Mouse (Mus musculus): ENCODE data around the gene Lce3a.
A peak's percentile ranks its signal among the peaks of the same experiment; 100 is the strongest.

The Lce3a gene

GRCm38 (mm10) chr3:92926130-92926529, at the start of gene Lce3a:
Lce3a (minus strand) TSS chr3:92926230.
- DNase-seq (ENCODE audit: low spot score in 2 of 2) = no peak

DNA sequence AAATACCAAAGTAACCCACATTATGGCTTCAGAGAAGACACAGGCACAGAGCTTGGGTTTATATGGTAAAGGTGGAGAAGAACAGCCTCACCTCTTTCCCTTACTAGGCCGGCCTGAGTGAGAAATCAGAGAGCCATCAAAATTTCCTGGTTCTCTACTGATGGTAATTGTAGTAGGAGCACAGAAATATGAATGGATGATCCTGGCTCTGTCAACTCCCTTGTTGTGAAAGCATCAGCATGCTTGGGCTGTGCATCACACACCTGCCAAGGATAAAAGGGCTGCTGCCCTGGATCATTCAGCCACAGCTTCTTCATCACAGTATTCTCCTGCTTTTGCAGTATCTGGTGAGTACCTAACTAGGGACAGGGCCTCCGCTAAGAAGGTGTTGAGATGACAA, 40.7 kb upstream of the Lce3a start, which contains the start of gene Lce3e:
Gene Lce3e (plus strand): TSS at position 301 of the 400 bp plus-strand sequence.
- DNase-seq (ENCODE audit: low spot score in 2 of 2) = no peak

DNA sequence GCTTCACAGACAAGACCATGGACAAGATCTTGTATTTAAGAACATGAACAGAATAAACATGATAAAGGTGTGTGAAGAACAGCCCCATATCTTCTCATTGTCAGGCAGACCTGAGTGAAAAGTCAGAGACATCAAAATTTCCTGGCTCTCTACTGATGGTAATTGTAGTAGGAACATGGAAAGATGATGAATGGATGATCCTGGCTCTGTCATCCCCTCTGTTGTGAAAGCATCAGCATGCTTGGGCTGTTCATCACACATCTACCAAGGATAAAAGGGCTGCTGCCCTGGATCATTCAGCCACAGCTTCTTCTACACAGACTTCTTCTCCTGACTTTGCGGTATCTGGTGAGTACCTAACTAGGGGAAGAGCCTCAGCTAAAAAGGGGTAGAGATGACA, 31.1 kb upstream of the Lce3a start, which contains the start of gene Lce3d:
Gene Lce3d (plus strand): TSS at position 301 of the 400 bp plus-strand sequence.
- no peak for DNase-seq (ENCODE audit: low spot score in 2 of 2)

GRCm38 (mm10) chr3:92944186-92944585, 18.2 kb upstream of the Lce3a start, which contains the start of gene Lce3c:
Lce3c (plus strand) TSS chr3:92944486.
- no peak for DNase-seq (ENCODE audit: low spot score in 2 of 2)

DNA sequence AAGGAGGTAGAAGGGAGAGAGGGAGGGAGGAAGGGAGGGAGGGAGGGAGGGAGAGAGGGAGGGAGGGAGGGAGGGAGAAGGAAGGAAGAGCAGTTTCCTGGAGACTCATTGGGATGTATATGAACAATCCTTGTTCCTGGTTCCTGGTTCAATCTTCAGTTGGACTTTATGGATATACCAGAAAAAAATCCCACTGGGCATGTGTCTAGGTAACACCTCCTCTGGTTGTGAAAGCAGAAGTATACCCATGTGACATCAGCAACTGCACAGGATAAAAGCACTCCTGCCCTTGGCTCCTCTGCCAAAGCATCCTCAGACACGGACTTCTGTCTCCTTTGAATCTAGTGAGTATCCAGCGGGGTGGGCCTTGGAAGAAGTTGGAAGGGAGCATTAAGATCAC, 6.6 kb upstream of the Lce3a start, which contains the start of gene Lce3b:
Gene Lce3b (plus strand): TSS at position 301 of the 400 bp plus-strand sequence.
- no peak for DNase-seq (ENCODE audit: low spot score in 2 of 2)

DNA sequence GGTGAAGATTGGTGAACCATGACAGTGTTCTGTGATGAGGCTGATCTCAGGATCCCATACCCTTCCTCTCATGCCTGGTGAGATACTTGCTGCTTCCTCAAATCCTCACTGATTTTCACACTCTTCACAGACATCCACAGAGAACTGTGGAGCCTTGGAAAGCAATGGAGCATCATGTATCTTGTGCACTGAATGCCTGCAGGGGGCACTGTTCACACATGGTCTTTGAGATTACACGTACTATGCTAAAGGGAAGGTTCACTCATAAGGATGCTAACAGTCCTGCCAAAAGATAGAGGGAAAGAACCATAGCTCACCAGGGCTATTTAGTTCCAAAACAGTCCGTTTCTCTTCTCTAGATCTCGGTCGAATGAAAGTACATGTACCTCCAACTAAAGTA, 5.7 kb downstream of the Lce3a start:
- DNase-seq (ENCODE audit: low spot score in 2 of 2) = peak; percentile 31 to 32

DNA sequence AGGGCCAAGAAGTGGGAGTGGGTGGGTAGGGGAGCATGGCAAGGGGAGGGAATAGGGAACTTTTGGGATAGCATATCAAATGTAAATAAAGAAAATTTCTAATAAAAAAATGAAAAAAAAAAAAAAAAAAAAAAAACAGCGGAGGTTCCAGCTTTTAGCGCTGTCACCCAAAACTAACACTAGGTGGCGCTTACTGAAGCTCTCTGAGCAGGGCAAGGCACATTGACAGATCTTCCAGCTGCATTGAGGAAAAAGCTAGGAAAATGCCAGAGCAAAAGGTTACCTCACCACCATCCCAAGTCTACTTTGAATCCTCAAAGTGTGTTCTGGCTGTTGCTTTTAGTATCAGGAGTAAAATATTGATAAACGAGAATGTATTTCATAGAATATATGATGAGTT, 18.5 kb downstream of the Lce3a start:
- DNase-seq (ENCODE audit: low spot score in 2 of 2) = peak in 1 of 2 experiments; percentile 3

DNA sequence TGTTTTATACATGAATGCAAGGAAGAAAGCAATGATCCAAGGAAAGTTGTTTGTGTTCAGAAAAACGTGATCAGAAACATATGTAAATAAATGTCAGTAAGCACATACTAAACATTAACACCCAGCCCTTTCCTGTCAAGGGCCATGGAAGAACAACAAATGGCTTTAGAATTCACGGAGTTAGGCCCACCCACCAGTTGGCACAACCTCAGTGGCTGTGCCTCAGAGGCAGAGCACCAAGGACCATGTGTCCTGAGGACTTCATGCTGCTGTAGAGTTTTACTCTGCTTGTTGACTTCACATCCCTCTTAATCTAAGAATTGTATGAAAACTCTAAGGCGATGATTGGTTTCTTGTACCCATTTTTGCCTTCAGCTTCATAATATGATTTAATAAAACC, 20.8 kb downstream of the Lce3a start:
- DNase-seq (ENCODE audit: low spot score in 2 of 2) = no peak

GRCm38 (mm10) chr3:92903640-92904039, 22.4 kb downstream of the Lce3a start:
- no peak for DNase-seq (ENCODE audit: low spot score in 2 of 2)

- peak in 1 of 2 experiments; percentile 7 for DNase-seq (ENCODE audit: low spot score in 2 of 2)
Observed at GRCm38 (mm10) chr3:92902992-92903391, 23.0 kb downstream of the Lce3a start.

- no peak for DNase-seq (ENCODE audit: low spot score in 2 of 2)
Observed at GRCm38 (mm10) chr3:92894489-92894888, 31.5 kb downstream of the Lce3a start.

GRCm38 (mm10) chr3:92894063-92894462, 32.0 kb downstream of the Lce3a start:
- DNase-seq (ENCODE audit: low spot score in 2 of 2) = peak; percentile 12 to 13

Measured in urinary bladder, postnatal 36 days (tissue).